Mouse (Mus musculus) limb, embryonic 15.5 days (tissue): ENCODE data around the gene Gng7. TPM values are rescaled to one million over a fixed set of nuclear protein-coding genes. Genes with fewer than 3 reads are reported as not detected.

ENCODE experiments used
- ATAC-seq: fragments of 200-750 bp; cut with Nextera tagmentation; 2 replicates; pipeline ENCODE4 v1.8.0; 2017; ENCODE audit warnings: low read depth, moderate TSS enrichment; ENCODE audit not compliant: insufficient number of reproducible peaks, low FRiP score, low TSS enrichment
- H3K27ac ChIP-seq: fragments of 300-500 bp; sonication (generic); 2 replicates; pipeline ENCODE4 v1.5.1; 2015; ENCODE audit warnings: moderate library complexity, mild to moderate bottlenecking, inconsistent platforms
- H3K27me3 ChIP-seq: fragments of 300-500 bp; sonication (generic); 2 replicates; pipeline ENCODE4 v1.6.1; 2015; ENCODE audit warnings: inconsistent platforms
- H3K36me3 ChIP-seq: fragments of 300-500 bp; sonication (generic); 2 replicates; pipeline ENCODE4 v1.6.1; 2015; ENCODE audit warnings: inconsistent platforms
- H3K4me1 ChIP-seq: fragments of 300-500 bp; sonication (generic); 2 replicates; pipeline ENCODE4 v1.6.1; 2015; ENCODE audit warnings: inconsistent platforms
- H3K4me2 ChIP-seq: fragments of 300-500 bp; sonication (generic); 2 replicates; pipeline ENCODE4 v1.6.1; 2015; ENCODE audit warnings: mild to moderate bottlenecking, inconsistent platforms
- H3K4me3 ChIP-seq: fragments of 300-500 bp; sonication (generic); 2 replicates; pipeline ENCODE4 v1.5.1; 2015; ENCODE audit warnings: mild to moderate bottlenecking, inconsistent platforms
- H3K9ac ChIP-seq: fragments of 300-500 bp; sonication (generic); 2 replicates; pipeline ENCODE4 v1.6.1; 2015; ENCODE audit warnings: inconsistent platforms
- H3K9me3 ChIP-seq: fragments of 300-500 bp; sonication (generic); 2 replicates; pipeline ENCODE4 v1.6.1; 2016; ENCODE audit warnings: inconsistent platforms
- WGBS: fragments of 180-500 bp; shearing (Covaris S2); methylation state at CpG from one replicate; pipeline ENCODE4 v1.1.7; 2015; 5-methylcytosine and 5-hydroxymethylcytosine counted together
- polyA plus RNA-seq: library from polyadenylated mRNA; unstranded; fragments of >200 nt; fragmentation: Nextera tagmentation; extraction: Ambion mirVana; gene quantifications from 2 replicates; pipeline ENCODE4 v1.2.1, GENCODE M21; 2015

Gng7 gene
- polyA plus RNA-seq, 1 experiment from 2014 or later, result 8.7 TPM

GRCm38 (mm10) chr10:80928586-80929298, 86.0 kb downstream of the Gng7 start:
- H3K9ac ChIP-seq, result peak overlapping the region; percentile 55
- H3K27ac ChIP-seq, result peak overlapping the region; percentile 95
- peak overlapping the region; percentile 94 for H3K4me2 ChIP-seq
- peak overlapping the region; percentile 67 for H3K4me3 ChIP-seq
- peaks cover 3% of the 10 kb centered on the region; the same call in 1 of the 2 replicates for H3K27me3 ChIP-seq
- under 1% methylated on average over 46 of the region's 48 CpGs for WGBS
- H3K4me1 ChIP-seq, result peaks cover 46% of the 10 kb centered on the region
- no peaks in the 10 kb centered on the region for H3K9me3 ChIP-seq
- ATAC-seq, result no peak
- H3K36me3 ChIP-seq, result no peaks in the 10 kb centered on the region

- H3K36me3 ChIP-seq, result no peaks in the 10 kb centered on the region
- no peak overlapping the region for H3K27ac ChIP-seq
- peaks cover 24% of the 10 kb centered on the region for H3K4me1 ChIP-seq
- H3K27me3 ChIP-seq, result no peaks in the 10 kb centered on the region
- ATAC-seq, result no peak
- WGBS, result 49% methylated on average over 3 of the region's 3 CpGs
- H3K9ac ChIP-seq, result no peak overlapping the region
- no peak overlapping the region for H3K4me2 ChIP-seq
- H3K4me3 ChIP-seq, result no peak overlapping the region
- no peaks in the 10 kb centered on the region for H3K9me3 ChIP-seq
These were observed 89.3 kb downstream of the Gng7 start for GRCm38 (mm10) chr10:80925472-80925871.

DNA sequence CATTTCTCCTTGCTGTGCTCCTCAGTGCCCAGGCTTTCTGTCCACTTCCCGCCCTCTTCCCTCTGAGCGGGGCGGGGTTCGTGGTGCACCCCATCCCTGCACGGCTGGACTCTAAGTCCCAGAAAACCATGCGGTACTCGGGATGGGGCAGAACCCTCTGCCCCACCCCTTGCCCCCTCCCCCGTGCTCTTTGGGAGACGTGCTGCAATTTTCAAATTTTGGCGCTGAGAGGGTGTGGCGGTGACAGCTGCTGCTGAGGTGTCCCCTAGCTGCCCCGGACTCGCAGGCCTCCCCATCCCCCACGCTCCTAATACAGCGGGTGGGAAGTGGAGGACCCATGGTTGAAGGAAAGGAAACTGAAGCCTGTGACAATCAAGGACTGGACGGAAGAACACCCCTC, 92.8 kb downstream of the Gng7 start:
- no peaks in the 10 kb centered on the region for H3K9me3 ChIP-seq
- peaks cover 22% of the 10 kb centered on the region for H3K4me1 ChIP-seq
- no peaks in the 10 kb centered on the region for H3K27me3 ChIP-seq
- 5% methylated on average over 16 of the region's 16 CpGs for WGBS
- H3K27ac ChIP-seq, result 0 out of 2 replicates have a peak overlapping the region, but pooled peaks have one; percentile 27
- H3K4me2 ChIP-seq, result peak overlapping the region; percentile 56
- H3K4me3 ChIP-seq, result peak overlapping the region; percentile 35
- no peak overlapping the region for H3K9ac ChIP-seq
- H3K36me3 ChIP-seq, result no peaks in the 10 kb centered on the region
- peak; percentile 64 for ATAC-seq

GRCm38 (mm10) chr10:80917779-80918434, 96.8 kb downstream of the Gng7 start, which contains the start of gene Lmnb2:
Gene Lmnb2, minus strand, starts transcription at chr10:80918245.
- peak within 1 kb of the TSS; percentile 68 for H3K9ac ChIP-seq
- H3K27me3 ChIP-seq, result no peaks in the 10 kb centered on the region
- peak within 1 kb of the TSS; percentile 55 for H3K27ac ChIP-seq
- peaks cover 12% of the 10 kb centered on the region; the same call in 1 of the 2 replicates for H3K36me3 ChIP-seq
- H3K4me2 ChIP-seq, result peak within 1 kb of the TSS; percentile 94
- H3K9me3 ChIP-seq, result no peaks in the 10 kb centered on the region
- H3K4me3 ChIP-seq, result peak within 1 kb of the TSS; percentile 96
- ATAC-seq, result 0 out of 2 replicates have a peak, but pooled peaks have one; percentile 35
- under 1% methylated on average over 61 of the region's 61 CpGs for WGBS
- peaks cover 43% of the 10 kb centered on the region for H3K4me1 ChIP-seq

DNA sequence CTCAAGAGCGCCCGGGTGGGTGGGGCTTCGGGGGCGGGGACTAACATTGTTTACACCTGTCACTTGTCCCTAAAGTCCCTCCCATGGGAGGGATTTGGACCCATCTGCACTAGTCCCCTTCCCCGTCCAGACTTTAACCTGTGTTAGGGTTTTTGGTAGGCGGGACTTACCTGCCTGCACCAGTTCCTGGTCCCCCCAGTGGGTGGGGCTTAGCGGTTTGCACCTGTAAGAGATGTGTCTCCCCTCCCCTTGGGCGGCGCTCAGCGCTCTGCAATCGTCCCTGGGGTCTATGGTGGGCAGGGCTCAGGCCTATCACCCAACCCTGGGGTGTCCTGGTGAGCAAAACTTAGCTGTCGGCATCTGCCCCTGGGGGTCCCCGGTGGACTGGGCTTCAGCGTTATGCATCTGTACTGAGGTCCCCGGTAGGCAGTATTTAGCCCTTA, 97.4 kb downstream of the Gng7 start:
- H3K27me3 ChIP-seq, result no peaks in the 10 kb centered on the region
- H3K9me3 ChIP-seq, result no peaks in the 10 kb centered on the region
- peaks cover 16% of the 10 kb centered on the region; the same call in 1 of the 2 replicates for H3K36me3 ChIP-seq
- H3K4me2 ChIP-seq, result peak overlapping the region; percentile 94
- peak overlapping the region; percentile 96 for H3K4me3 ChIP-seq
- H3K4me1 ChIP-seq, result peaks cover 44% of the 10 kb centered on the region
- no peak for ATAC-seq
- H3K27ac ChIP-seq, result peak overlapping the region; percentile 55
- peak overlapping the region; percentile 68 for H3K9ac ChIP-seq
- 2% methylated on average over 15 of the region's 15 CpGs for WGBS

DNA sequence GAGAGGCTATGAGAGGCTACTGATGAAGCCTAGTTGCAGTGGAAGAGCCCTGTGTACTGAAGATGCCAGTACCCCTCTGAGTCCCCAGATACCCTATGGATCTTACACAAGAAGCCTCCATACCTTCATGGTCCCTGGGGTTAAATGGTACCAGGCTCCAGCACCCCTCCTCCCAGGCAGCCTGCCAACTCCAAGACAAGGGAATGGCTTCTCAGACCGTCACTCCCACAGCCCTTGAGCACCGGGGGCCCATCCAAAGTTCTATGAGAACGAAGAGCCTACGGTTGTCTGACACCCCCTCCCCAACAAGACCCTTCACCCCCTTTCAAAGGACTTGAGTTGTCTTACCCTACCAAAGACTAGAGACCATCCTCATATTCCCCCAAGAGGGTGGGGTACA, 99.0 kb downstream of the Gng7 start:
- WGBS, result 87% methylated on average over 4 of the region's 4 CpGs
- H3K4me1 ChIP-seq, result peaks cover 36% of the 10 kb centered on the region
- peaks cover 32% of the 10 kb centered on the region for H3K36me3 ChIP-seq
- no peak overlapping the region for H3K4me2 ChIP-seq
- no peak for ATAC-seq
- H3K4me3 ChIP-seq, result no peak overlapping the region
- H3K27me3 ChIP-seq, result no peaks in the 10 kb centered on the region
- H3K9ac ChIP-seq, result no peak overlapping the region
- no peak overlapping the region for H3K27ac ChIP-seq
- no peaks in the 10 kb centered on the region for H3K9me3 ChIP-seq

GRCm38 (mm10) chr10:80915260-80915659, 99.5 kb downstream of the Gng7 start:
- Histone ChIP-seq H3K36me3 (peaks cover 37% of the 10 kb centered on the region), H3K4me2 (no peak overlapping the region), H3K9me3 (no peaks in the 10 kb centered on the region), H3K9ac (no peak overlapping the region), H3K4me1 (peaks cover 36% of the 10 kb centered on the region), H3K4me3 (no peak overlapping the region), H3K27ac (no peak overlapping the region), H3K27me3 (no peaks in the 10 kb centered on the region)
- 75% methylated on average over 2 of the region's 2 CpGs for WGBS
- ATAC-seq, result no peak

GRCm38 (mm10) chr10:80914253-80914656, 100.5 kb downstream of the Gng7 start:
- Histone ChIP-seq H3K4me1 (peaks cover 36% of the 10 kb centered on the region), H3K27ac (0 out of 2 replicates have a peak overlapping the region, but pooled peaks have one; percentile 30), H3K27me3 (no peaks in the 10 kb centered on the region), H3K9ac (no peak overlapping the region), H3K4me2 (no peak overlapping the region), H3K4me3 (no peak overlapping the region), H3K9me3 (no peaks in the 10 kb centered on the region), H3K36me3 (peaks cover 47% of the 10 kb centered on the region)
- no peak for ATAC-seq
- 64% methylated on average over 5 of the region's 5 CpGs for WGBS

- Histone ChIP-seq H3K4me1 (peaks cover 34% of the 10 kb centered on the region), H3K9me3 (no peaks in the 10 kb centered on the region), H3K27ac (0 out of 2 replicates have a peak overlapping the region, but pooled peaks have one; percentile 30), H3K9ac (no peak overlapping the region), H3K36me3 (peaks cover 55% of the 10 kb centered on the region), H3K4me3 (no peak overlapping the region), H3K27me3 (no peaks in the 10 kb centered on the region), H3K4me2 (no peak overlapping the region)
- WGBS, result 86% methylated on average over 7 of the region's 8 CpGs
- ATAC-seq, result no peak
These were observed 101.3 kb downstream of the Gng7 start for GRCm38 (mm10) chr10:80913364-80914011.

- no peak overlapping the region for H3K9ac ChIP-seq
- H3K4me3 ChIP-seq, result no peak overlapping the region
- no peaks in the 10 kb centered on the region for H3K27me3 ChIP-seq
- no peak overlapping the region for H3K4me2 ChIP-seq
- peaks cover 70% of the 10 kb centered on the region for H3K36me3 ChIP-seq
- H3K27ac ChIP-seq, result no peak overlapping the region
- no peaks in the 10 kb centered on the region for H3K9me3 ChIP-seq
- 0 out of 2 replicates have a peak, but pooled peaks have one; percentile 17 for ATAC-seq
- H3K4me1 ChIP-seq, result peaks cover 24% of the 10 kb centered on the region
These were observed 102.9 kb downstream of the Gng7 start for GRCm38 (mm10) chr10:80911891-80912290.

DNA sequence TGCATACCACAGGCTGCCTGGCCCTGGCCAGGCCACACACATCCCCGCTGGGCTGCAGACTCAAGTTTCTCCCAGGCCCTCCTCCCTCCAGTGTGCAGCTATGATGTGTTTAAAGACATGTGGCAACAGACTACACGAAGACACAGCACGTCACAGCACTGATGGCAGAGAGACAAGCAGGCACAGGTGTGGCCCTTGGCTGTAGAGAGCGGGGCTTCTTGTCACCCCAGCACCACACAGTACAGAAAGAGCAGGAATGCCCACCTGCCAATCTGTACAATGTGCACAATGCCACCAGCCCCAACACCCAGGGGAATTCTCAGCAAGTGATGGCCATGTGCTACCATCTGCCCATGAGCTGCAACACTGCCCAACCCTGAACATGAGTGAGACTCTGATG, 103.4 kb downstream of the Gng7 start:
- peaks cover 19% of the 10 kb centered on the region for H3K4me1 ChIP-seq
- peak; percentile 25 for ATAC-seq
- H3K27ac ChIP-seq, result no peak overlapping the region

More for the DNA sequence above, 103.4 kb downstream of the Gng7 start:
- no peak overlapping the region for H3K4me2 ChIP-seq
- H3K4me3 ChIP-seq, result no peak overlapping the region
- no peaks in the 10 kb centered on the region for H3K27me3 ChIP-seq
- H3K36me3 ChIP-seq, result peaks cover 71% of the 10 kb centered on the region
- 81% methylated on average over 4 of the region's 4 CpGs for WGBS
- H3K9me3 ChIP-seq, result no peaks in the 10 kb centered on the region
- no peak overlapping the region for H3K9ac ChIP-seq
